Mouse (Mus musculus) layer of hippocampus, adult 8-10 months (tissue): Measurements from ENCODE around the gene Pced1b. TPM values are rescaled to one million over a fixed set of nuclear protein-coding genes. Genes with fewer than 3 reads are reported as not detected.
"Not testable (repeated sequence)": the region's sequence is repeated elsewhere in the genome, so short reads cannot be mapped to it uniquely, and the experiment has no call there.

Source experiments
- DNase-seq, 2 experiments: peaks; one replicate each; pipeline ENCODE4 v3.0.0; 2022; ENCODE audit warnings: low spot score in 2 of 2
- total RNA-seq, 4 experiments: library from RNA; stranded (reverse); gene quantifications; 2 replicates each; pipeline ENCODE4 v1.2.4; 2022

The Pced1b gene
- total RNA-seq, 4 experiments from 2014 or later = 7.2 to 11.4 (median 10.5) TPM

GRCm38 (mm10) chr15:97368631-97369030 lies 121.7 kb downstream of the Pced1b start:
- DNase-seq = no peak

- no peak for DNase-seq
Measured at GRCm38 (mm10) chr15:97369144-97369543, 122.2 kb downstream of the Pced1b start.

GRCm38 (mm10) chr15:97370880-97371279 lies 124.0 kb downstream of the Pced1b start:
- DNase-seq = no peak

GRCm38 (mm10) chr15:97372043-97372442 lies 125.1 kb downstream of the Pced1b start:
- DNase-seq = not testable (repeated sequence)

GRCm38 (mm10) chr15:97372611-97373131 lies 125.8 kb downstream of the Pced1b start:
- DNase-seq = no peak

DNA sequence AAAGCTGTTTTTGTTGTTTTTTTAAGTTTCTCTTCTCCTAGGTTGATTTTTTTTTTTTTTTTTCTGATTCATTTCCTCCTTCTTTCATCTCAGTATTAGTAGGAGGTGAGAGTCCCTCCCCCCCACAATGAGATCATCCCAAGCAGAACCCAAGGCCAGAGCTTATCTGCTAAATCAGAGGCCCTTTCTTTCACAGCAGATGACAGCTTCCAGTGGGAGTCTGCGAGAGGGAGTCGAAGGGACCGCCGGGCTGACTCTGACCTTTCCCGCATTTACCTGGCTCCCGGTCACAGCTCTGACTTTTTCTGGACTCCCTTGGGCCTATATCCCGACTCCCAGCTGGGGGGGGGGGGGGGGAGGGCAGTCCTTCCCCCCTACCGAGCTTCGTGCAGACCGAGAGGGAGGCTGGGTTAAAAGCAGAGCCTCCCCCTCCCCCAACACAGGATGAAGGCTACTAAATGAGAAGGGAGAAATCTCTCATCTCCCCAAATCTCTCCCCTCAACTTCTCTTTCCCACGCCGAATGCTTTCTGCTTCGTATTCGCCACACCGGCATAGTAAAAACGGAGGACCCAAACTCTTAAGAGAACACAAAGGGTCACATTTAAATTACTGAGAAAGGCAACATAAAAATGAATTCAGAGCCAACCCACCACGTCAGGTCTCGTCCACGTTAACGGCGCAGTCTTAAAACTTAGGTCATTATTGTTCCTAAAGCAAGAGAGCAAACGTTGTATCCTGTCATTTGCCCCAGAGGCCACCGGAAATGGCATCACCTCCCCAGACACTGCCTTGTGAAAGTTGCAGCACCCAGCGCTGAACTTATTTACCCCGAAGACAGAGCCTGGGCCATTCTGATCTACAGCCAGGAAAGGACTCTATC lies 126.5 kb downstream of the Pced1b start:
- no peak for DNase-seq

DNA sequence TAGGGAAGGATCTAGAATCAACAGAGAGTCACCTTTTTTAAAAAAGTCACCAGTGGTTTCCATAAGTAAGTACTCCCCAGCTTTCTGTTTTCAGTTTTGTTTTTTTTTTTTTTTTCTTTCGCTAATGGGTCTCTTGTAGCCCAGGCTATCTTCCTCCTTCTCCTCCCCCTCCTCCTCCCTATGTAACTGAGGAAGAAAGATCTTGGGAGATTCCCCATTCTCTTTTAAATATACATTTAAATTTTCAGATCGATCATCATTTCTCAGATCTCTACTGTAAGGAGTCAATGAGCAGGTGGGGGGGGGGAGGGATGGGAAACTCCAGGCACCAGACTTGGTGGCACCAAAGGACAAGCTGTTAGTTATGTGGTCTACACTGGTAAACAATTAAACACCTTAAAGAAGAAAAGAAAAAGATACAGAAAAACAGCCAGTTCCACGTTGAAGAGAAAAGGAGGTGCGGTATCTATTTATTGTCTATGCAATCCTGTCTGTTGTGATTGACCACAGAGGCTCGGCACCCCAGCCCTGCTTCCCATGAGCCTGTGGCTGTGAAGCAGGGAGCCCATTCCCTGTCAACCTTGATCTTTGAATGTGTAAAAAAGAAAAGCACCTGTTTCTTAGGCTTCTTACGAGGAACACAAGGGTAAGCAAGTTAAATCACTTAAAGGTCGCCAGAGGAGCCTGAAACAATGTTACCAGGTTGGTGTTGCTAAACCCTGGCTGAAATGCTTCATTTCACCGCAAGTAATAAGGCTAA lies 127.4 kb downstream of the Pced1b start:
- no peak for DNase-seq

GRCm38 (mm10) chr15:97374845-97375720 lies 128.2 kb downstream of the Pced1b start:
- DNase-seq = no peak

DNA sequence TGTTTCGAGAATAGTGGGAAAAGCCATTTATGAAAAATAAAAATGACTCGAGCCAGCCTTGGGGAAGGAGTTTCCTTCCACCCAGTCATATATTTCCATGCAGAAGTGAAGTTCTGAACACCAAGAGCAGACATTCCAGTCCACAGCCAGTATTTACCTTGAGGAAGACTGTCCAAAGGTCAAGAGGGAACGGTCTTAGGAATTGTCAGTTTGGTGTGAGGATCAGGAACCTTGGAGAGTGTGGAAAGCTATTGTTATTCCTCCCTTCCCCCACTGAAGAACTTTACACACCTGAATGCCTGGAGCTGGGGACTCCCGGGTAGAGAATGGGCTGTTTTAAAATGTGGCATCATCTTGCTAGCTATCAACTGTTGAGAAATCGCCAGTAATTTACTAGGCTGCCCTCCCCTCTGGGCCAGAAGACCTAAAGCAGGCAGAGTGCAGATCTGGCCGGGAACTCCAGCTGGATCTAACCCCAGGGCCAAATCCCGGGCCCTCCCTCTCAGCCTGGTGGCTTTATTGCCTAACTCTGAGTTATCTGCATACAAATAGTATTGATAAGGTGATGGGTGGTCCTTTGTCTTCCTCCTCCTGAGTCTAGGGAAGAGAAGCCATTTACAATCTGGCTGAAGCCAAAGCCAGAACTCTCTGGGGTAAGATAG lies 129.3 kb downstream of the Pced1b start:
- DNase-seq = no peak

DNA sequence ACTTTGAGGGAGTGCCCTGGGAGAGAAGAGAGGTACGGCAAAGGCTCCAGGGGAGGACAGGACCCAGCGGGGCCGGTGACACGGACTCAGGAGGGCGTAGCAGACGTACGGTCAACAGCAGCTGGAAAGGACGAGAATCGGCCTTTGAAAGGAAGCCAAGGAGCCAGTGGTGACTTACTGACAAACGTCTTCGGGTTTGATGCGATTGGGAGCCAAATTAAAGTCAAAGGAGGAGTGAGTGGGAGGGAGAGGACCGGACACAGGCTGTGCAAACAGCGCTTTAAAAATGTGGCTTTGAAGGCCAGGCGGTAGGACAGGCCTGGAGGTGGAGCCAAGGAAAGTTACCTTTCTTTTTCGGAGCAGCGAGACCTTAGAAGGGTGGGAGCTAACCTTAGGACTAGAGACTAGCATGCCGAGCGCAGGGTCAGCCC lies 129.9 kb downstream of the Pced1b start:
- no peak for DNase-seq

- DNase-seq = no peak
Measured at GRCm38 (mm10) chr15:97378061-97378460, 131.2 kb downstream of the Pced1b start.

DNA sequence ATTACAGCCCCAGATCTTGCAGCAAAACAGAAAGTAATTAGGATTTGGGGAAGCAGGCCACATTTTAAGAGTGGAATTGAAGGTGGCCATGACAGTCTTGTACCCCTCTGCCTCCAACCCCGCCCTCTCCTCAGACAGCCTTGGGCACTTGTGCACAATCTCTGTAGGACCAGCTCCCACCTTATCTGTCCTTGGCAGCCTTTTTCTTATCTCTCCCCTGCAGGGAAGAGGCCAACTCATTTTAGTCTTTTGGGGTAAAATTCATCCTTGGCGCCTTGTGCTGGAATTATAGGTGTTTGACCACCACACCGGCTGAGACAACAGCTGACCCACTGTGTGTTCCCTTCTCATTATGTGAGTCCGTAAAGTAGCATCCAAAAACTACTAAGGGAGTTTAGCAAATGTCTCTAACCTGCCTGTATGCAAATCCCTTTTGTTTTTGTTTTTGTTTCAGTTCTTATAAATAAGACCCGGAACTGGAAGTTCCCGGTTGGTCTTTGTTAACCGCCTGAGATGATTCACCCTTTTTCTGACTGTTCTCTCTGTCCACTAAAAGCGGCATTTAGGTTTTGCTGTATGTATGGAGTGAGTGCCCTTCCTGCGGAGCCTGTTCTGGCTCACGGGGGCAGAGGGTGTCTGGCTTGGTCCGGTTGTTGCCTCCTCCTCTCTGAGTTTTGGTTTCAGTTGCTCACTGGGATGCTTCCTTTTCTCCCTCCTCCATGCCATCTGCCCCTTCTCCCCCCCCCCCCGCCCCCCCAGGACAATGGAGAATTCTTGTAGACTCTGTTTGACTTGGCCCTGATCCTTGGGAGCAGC lies 132.8 kb downstream of the Pced1b start:
- DNase-seq = no peak

- no peak for DNase-seq
Measured at GRCm38 (mm10) chr15:97382567-97382966, 135.7 kb downstream of the Pced1b start.

- DNase-seq = no peak
Measured at GRCm38 (mm10) chr15:97383523-97384141, 136.7 kb downstream of the Pced1b start.

GRCm38 (mm10) chr15:97384170-97385018 lies 137.5 kb downstream of the Pced1b start:
- DNase-seq = no peak

- DNase-seq = not testable (repeated sequence)
Measured at GRCm38 (mm10) chr15:97385174-97385573, 138.3 kb downstream of the Pced1b start.

GRCm38 (mm10) chr15:97387793-97388192 lies 140.9 kb downstream of the Pced1b start:
- DNase-seq = no peak

DNA sequence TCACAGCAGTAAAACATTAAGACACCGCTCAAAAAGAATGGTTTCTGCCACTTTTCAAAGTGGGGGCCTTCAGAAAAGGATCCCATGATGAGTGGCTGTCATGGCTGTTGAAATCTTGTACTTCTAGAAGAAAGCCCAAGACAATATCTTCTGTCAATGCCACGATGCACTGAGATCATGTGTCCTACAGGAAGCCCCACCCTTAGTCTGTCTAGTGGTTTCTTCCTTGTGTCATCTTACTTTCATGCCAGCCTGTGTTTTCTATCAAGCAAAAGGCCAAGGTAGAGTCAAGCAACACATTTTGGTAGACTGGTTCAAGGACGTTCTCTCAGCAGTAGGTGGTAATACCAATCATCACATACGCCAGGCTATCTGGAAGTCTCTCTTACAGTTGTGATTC lies 142.7 kb downstream of the Pced1b start:
- no peak for DNase-seq
